Mouse (Mus musculus): ENCODE results near the gene Gpcpd1.
"Not testable (repeated sequence)": the region's sequence is repeated elsewhere in the genome, so short reads cannot be mapped to it uniquely, and the experiment has no call there.

The Gpcpd1 gene

GRCm38 (mm10) chr2:132587240-132587779 lies at the start of gene Gpcpd1:
TSS of gene Gpcpd1 (minus strand) at chr2:132587729.
- DNase-seq (ENCODE audit: low spot score in 2 of 2) = no peak

DNA sequence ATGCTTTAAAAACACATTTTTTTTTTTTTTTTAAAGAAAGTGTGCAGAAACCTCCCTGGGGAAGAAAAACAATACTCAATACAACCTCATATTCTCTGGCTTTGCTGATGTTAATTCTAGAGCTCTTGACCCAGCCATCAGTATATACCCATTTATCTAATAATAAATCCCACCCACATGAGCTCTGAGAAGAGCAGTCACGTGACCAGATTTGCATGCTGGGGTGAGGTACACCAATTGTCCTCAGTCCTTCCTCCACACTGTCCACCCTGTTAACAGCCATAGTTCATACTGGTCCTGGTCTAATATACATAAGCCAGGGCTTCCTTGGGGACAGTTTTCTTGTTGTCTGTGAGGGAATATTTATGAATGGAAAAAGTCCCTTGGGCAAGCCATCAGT lies 49.0 kb upstream of the Gpcpd1 start:
- DNase-seq (ENCODE audit: low spot score in 2 of 2) = no peak

- DNase-seq (ENCODE audit: low spot score in 2 of 2) = no peak
Observed at GRCm38 (mm10) chr2:132628626-132629025, 41.1 kb upstream of the Gpcpd1 start.

GRCm38 (mm10) chr2:132623092-132623491 lies 35.6 kb upstream of the Gpcpd1 start:
- DNase-seq (ENCODE audit: low spot score in 2 of 2) = no peak

- DNase-seq (ENCODE audit: low spot score in 2 of 2) = no peak
Observed at GRCm38 (mm10) chr2:132617693-132618092, 30.2 kb upstream of the Gpcpd1 start.

DNA sequence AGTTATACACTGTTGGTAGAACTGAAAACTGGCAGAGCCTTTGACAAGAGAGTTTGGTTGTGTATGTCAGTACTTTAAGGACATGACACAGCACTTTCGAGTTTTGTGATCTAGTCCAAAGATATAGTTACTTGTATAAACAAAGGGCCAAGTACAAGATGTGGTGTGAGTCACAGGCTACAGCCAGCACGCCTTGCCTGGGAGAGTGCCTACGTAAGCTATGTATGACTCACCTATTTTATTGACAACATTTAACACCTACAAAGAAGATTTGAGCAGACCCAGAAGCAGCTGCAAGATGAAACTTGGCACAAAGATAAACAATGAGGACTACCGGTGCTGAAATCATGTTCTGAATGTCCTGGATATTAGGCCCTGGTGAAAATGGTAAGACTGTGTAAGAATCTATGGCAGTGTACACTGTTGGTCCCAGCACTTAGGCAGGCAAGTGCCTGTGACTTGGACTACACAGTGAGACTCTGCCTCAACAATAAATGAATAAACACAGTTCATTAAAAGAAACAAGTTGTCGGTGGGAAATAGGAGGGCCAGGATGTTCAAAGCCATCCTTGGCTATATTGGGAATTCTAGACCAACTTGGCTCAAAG lies 26.2 kb upstream of the Gpcpd1 start:
- DNase-seq (ENCODE audit: low spot score in 2 of 2) = no peak

- no peak for DNase-seq (ENCODE audit: low spot score in 2 of 2)
Observed at GRCm38 (mm10) chr2:132611551-132612233, 24.2 kb upstream of the Gpcpd1 start.

- DNase-seq (ENCODE audit: low spot score in 2 of 2) = peak; percentile 25 to 30
Observed at GRCm38 (mm10) chr2:132607141-132608093, 19.9 kb upstream of the Gpcpd1 start.

GRCm38 (mm10) chr2:132605795-132606563 lies 18.4 kb upstream of the Gpcpd1 start:
- DNase-seq (ENCODE audit: low spot score in 2 of 2) = no peak

DNA sequence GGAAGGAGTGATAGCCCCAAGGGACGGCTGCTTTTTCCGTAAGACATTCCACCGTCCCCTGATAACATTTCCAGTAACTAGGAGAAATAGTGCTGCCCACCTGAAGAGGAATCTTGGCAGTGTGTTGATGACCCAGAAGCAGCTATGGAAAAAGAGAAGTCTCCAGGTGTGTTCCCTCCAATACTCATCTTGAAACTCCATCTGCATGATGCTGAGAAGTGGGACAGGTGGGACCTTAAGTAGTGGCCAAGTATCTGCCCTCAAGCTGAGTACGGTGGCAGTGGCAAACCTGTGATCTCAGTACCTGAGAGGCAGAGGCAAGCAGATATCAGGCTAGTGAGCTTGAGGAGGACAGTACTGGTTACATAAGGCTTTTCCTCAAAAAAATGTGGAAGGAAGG lies 17.4 kb upstream of the Gpcpd1 start:
- DNase-seq (ENCODE audit: low spot score in 2 of 2) = no peak

DNA sequence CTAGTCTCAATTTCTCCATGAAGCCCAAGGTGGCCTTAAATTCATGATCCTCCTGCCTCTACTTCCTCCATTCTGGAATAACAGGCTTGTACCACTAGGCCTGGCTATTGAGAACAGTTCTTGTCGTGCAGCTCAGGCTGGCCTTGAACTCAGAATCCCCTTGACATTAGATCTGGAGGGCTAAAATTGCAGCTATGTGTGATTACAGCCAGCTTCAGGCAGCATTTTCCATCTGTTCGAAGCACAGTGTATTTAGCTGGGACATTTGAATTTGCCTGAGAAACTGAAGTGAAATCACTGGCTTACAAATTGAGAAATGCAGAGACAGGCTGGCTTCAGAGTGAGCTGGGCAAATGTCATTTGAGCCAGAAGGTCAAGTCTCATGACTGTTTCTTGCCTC lies 16.2 kb upstream of the Gpcpd1 start:
- DNase-seq (ENCODE audit: low spot score in 2 of 2) = no peak

- no peak for DNase-seq (ENCODE audit: low spot score in 2 of 2)
Observed at GRCm38 (mm10) chr2:132601777-132602176, 14.2 kb upstream of the Gpcpd1 start.

DNA sequence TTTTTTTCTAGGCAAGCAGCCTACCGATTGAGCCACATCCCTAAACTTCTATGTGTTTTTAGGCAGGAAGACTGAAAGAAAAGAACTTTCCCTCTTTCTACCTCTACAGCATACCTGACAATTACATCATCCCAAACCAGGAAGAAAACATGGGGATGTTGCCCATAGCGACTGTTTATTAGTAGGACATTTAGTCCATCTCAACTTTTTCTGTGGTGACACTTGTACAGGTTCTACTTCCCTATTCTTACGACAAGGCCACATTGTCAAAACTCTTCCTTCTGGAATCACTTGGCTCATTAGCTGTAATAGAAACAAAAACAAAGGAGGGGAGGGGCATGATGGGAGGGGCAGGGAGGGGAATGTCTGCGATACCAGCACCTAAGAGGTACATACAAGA lies 12.6 kb upstream of the Gpcpd1 start:
- DNase-seq (ENCODE audit: low spot score in 2 of 2) = no peak

DNA sequence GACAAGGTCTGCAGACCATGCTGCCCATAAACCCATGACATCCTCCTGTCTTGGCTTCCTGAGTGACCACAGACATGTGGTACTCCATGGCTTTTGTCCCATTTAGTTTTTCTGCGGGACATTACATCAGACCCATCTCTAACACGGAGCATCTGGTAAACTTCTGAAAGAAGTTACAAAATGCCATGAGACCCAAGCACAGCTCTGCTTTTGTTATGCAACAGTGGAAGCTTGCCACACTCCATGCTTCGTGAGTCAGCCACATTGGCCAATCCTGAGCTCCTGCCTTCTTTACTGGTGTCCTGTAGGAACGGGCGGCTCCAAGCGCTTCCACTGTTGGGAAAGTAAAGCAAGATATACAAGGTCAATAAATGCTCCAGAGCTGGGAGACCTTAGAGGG lies 11.6 kb upstream of the Gpcpd1 start:
- DNase-seq (ENCODE audit: low spot score in 2 of 2) = no peak

- no peak for DNase-seq (ENCODE audit: low spot score in 2 of 2)
Observed at GRCm38 (mm10) chr2:132597866-132598480, 10.4 kb upstream of the Gpcpd1 start.

DNA sequence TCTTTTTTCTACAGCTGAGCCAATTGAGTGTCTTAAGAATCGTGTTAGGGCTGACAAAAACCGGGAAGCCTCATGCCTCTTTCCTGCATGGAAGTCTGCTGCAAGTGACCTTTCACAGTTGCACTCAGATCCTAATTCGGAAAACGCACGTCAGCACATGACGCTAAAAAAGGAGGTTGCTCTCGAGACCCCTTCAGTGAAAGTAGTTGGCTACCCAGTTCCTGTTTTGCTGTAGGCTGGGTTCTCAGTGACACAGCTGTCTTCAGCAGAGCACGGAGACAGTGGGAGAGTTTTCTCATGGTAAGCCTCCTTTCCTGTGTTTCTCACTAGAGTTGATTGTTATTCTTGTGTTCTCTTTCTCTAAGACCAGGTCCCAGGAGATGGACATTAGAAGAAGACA lies 9.7 kb upstream of the Gpcpd1 start:
- DNase-seq (ENCODE audit: low spot score in 2 of 2) = no peak

- no peak for DNase-seq (ENCODE audit: low spot score in 2 of 2)
Observed at GRCm38 (mm10) chr2:132595601-132596235, 8.2 kb upstream of the Gpcpd1 start.

- DNase-seq (ENCODE audit: low spot score in 2 of 2) = no peak
Observed at GRCm38 (mm10) chr2:132592126-132592525, 4.6 kb upstream of the Gpcpd1 start.

DNA sequence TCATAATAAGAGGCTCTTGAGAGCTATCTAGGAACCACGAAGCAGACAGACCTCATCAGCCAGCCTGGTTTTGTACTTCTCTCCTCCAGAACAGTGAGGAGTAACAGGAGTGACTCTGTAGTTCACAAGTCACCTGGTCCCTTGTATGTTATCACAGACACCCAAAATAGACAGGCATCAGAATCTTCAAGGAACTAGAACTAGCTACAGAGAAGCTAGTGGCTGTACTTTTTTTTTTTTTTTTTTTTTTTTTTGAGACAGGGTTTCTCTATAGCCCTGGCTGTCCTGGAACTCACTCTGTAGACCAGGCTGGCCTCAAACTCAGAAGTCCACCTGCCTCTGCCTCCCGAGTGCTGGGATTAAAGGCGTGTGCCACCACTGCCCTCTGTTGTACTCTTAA lies 4.0 kb upstream of the Gpcpd1 start:
- DNase-seq (ENCODE audit: low spot score in 2 of 2) = not testable (repeated sequence)

DNA sequence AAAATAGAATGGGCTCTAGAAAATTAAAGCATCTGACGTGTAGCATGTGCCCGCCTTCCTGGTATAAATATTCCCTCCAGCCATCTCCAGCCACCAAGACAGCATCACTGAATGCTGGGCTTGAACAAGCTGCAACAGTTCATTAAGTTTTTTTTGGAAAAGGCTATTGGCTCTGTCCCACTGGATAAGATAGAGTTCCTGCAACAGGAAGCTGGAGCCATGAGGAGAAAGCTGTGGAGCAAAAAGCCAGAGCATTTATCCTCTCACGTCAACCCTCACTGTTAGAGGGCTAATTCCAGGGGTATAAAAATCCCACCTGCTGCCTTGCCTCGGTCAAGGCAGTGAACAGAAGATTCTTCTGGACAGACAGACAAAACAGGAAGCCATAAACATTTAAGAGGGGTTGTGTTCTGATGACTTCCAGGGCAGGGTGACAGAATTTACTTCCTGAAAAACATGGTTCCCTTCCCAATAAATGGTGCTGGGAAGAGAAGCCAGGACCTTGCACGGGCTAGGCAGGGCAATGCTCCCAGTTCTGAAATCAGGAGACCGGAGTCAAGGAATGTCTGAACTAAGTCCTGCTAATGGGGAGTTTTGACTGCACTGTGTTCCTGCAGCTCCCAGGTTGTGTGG lies 2.5 kb upstream of the Gpcpd1 start:
- no peak for DNase-seq (ENCODE audit: low spot score in 2 of 2)
